Mouse (Mus musculus) intestine, embryonic 15.5 days (tissue): ENCODE results near the gene Nhsl2. TPM values are rescaled to one million over a fixed set of nuclear protein-coding genes. Genes with fewer than 3 reads are reported as not detected.

Source experiments
- ATAC-seq: fragments of 200-750 bp; cut with Nextera tagmentation; 2 replicates; pipeline ENCODE4 v1.8.0; 2017; ENCODE audit warnings: moderate TSS enrichment, moderate library complexity
- H3K27ac ChIP-seq: fragments of 300-500 bp; sonication (generic); 2 replicates; pipeline ENCODE4 v1.5.1; 2015; ENCODE audit warnings: mild to moderate bottlenecking, inconsistent platforms
- H3K27me3 ChIP-seq: fragments of 300-500 bp; sonication (generic); replicated peaks from 2 replicates; pipeline ENCODE4 v1.6.1; 2015; ENCODE audit warnings: inconsistent platforms
- H3K36me3 ChIP-seq: fragments of 300-500 bp; sonication (generic); 2 replicates; pipeline ENCODE4 v1.6.1; 2015; ENCODE audit warnings: inconsistent platforms
- H3K4me1 ChIP-seq: fragments of 300-500 bp; sonication (generic); replicated peaks from 2 replicates; pipeline ENCODE4 v1.6.1; 2015; ENCODE audit warnings: inconsistent platforms
- H3K4me2 ChIP-seq: fragments of 300-500 bp; sonication (generic); replicated peaks from 2 replicates; pipeline ENCODE4 v1.6.1; 2015; ENCODE audit warnings: mild to moderate bottlenecking, inconsistent platforms
- H3K4me3 ChIP-seq: fragments of 300-500 bp; sonication (generic); replicated peaks from 2 replicates; pipeline ENCODE4 v1.5.1; 2015; ENCODE audit warnings: inconsistent platforms
- H3K9ac ChIP-seq: fragments of 300-500 bp; sonication (generic); 2 replicates; pipeline ENCODE4 v1.6.1; 2015; ENCODE audit warnings: inconsistent platforms
- H3K9me3 ChIP-seq: fragments of 300-500 bp; sonication (generic); 2 replicates; pipeline ENCODE4 v1.6.1; 2016; ENCODE audit warnings: inconsistent platforms
- WGBS: fragments of 180-500 bp; shearing (Covaris S2); methylation state at CpG from one replicate; pipeline ENCODE4 v1.1.7; 2015; 5-methylcytosine and 5-hydroxymethylcytosine counted together
- polyA plus RNA-seq: library from polyadenylated mRNA; unstranded; fragments of >200 nt; fragmentation: Nextera tagmentation; extraction: Ambion mirVana; gene quantifications from 2 replicates; pipeline ENCODE4 v1.2.1, GENCODE M21; 2015

Nhsl2 gene
- polyA plus RNA-seq, 1 experiment from 2014 or later, result 10.4 TPM

GRCm38 (mm10) chrX:102035671-102036070 lies 186.5 kb downstream of the Nhsl2 start:
- Histone ChIP-seq H3K9me3 (no peaks in the 10 kb centered on the region), H3K9ac (no peak overlapping the region), H3K4me2 (no peak overlapping the region), H3K4me1 (no peaks in the 10 kb centered on the region), H3K27me3 (no peaks in the 10 kb centered on the region), H3K4me3 (no peak overlapping the region), H3K27ac (no peak overlapping the region), H3K36me3 (no peaks in the 10 kb centered on the region)
- 44% methylated on average over 3 of the region's 3 CpGs for WGBS
- ATAC-seq, result no peak

DNA sequence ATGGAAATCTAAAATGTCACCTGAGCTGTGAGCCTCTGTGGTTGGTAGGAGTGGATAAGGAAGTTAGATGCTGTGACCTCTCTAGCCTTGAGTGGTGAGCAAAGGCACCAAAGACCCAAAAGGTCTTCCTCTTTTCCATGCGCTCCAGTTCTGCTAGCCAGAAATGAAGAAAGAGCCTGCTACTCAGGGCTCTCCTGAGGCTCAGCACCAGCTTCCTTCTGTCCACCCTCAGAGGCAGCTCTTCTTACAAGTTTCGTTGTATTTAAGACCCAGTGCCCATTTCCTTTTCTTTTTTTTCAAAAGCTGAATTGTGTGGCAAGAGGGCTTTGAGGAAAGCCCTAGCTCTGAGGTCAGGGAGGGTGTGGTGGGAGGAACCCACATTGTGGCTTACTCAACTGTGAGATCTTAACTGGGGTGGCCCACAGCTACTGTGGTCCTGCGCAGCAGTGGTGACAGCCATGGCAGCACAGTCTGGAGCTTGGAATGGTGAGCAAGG lies 187.7 kb downstream of the Nhsl2 start:
- H3K4me3 ChIP-seq, result no peak overlapping the region
- no peak overlapping the region for H3K27ac ChIP-seq
- no peak overlapping the region for H3K4me2 ChIP-seq
- H3K36me3 ChIP-seq, result no peaks in the 10 kb centered on the region
- no peaks in the 10 kb centered on the region for H3K4me1 ChIP-seq
- no peaks in the 10 kb centered on the region for H3K9me3 ChIP-seq
- no peaks in the 10 kb centered on the region for H3K27me3 ChIP-seq
- 83% methylated on average over 3 of the region's 3 CpGs for WGBS
- H3K9ac ChIP-seq, result no peak overlapping the region
- ATAC-seq, result no peak

DNA sequence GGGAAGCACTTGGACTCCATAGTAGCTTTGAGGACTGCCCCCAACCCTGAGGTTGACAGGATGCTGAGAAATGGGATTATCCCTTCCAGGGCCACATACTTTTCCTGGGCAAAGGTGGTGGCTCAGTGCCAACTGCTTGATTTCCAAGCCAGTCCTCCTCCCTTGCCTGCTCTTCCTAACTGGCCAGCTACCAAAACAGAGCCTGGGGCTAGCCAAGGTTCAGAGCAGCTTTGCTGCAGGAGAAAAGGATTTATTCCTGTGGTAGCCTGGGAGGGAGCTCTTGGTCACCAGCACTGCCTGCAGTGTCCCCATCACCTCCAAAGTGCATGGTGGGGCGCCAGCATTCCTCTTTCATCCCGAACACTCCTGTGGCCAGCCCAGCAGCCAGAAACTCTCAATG lies 188.3 kb downstream of the Nhsl2 start:
- Histone ChIP-seq H3K4me3 (no peak overlapping the region), H3K4me1 (no peaks in the 10 kb centered on the region), H3K36me3 (no peaks in the 10 kb centered on the region), H3K9ac (no peak overlapping the region), H3K27ac (no peak overlapping the region), H3K9me3 (no peaks in the 10 kb centered on the region), H3K4me2 (no peak overlapping the region), H3K27me3 (no peaks in the 10 kb centered on the region)
- 77% methylated on average over 2 of the region's 2 CpGs for WGBS
- no peak for ATAC-seq

GRCm38 (mm10) chrX:102041562-102041961 lies 192.4 kb downstream of the Nhsl2 start:
- H3K4me2 ChIP-seq, result no peak overlapping the region
- H3K27ac ChIP-seq, result no peak overlapping the region
- no peak overlapping the region for H3K4me3 ChIP-seq
- H3K9ac ChIP-seq, result no peak overlapping the region
- no peaks in the 10 kb centered on the region for H3K27me3 ChIP-seq
- WGBS, result 65% methylated on average over 7 of the region's 7 CpGs
- H3K4me1 ChIP-seq, result no peaks in the 10 kb centered on the region
- H3K9me3 ChIP-seq, result no peaks in the 10 kb centered on the region
- no peak for ATAC-seq
- no peaks in the 10 kb centered on the region for H3K36me3 ChIP-seq

GRCm38 (mm10) chrX:102042386-102042785 lies 193.2 kb downstream of the Nhsl2 start:
- H3K9ac ChIP-seq, result no peak overlapping the region
- H3K4me1 ChIP-seq, result no peaks in the 10 kb centered on the region

DNA sequence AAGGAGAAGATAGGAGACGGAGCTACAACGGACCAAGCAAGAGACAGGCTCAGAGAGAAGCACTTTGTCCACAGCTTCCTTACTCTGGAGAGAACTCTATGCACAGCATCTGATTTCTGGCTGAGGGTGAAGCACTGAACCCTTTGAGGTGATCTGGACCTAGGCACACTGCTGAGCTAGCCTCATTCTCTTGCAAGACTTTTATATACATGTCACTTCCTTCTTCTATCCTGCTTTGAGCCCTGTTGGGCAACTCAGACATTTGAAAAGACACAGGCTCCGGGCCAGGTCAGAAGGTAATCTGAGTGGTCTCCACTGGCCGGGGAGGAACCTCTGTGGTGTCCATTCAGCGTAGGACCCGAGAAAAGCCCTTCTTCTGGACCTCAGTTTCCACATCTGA lies 201.4 kb downstream of the Nhsl2 start:
- WGBS, result 77% methylated on average over 6 of the region's 6 CpGs
- H3K9me3 ChIP-seq, result no peaks in the 10 kb centered on the region

More at GRCm38 (mm10) chrX:102042386-102042785, 193.2 kb downstream of the Nhsl2 start:
- whole genome bisulfite sequencing, result 86% methylated on average over 4 of the region's 4 CpGs
- no peak overlapping the region for H3K4me2 ChIP-seq
- no peak for ATAC-seq
- no peaks in the 10 kb centered on the region for H3K36me3 ChIP-seq
- H3K27ac ChIP-seq, result no peak overlapping the region
- H3K27me3 ChIP-seq, result no peaks in the 10 kb centered on the region
- no peaks in the 10 kb centered on the region for H3K9me3 ChIP-seq
- H3K4me3 ChIP-seq, result no peak overlapping the region

DNA sequence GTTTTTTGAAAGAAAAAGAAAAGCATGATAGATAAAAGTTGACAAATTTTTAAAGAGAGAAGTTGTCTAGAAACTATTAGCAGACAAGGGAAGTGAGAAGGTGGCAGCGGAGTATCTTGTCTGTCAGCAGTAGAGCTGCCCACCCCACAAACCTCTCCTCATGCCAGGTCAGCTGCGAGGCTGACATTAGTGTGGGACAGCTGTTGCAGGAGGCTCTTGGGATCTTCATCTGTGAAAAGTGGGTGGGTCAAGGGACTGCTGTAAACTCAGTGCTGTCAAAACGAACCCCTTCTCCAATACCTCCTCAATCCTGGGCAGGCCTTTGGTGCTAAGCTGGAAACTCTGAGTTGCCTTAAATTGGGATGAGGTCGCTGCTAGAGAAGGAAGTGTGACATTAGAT lies 202.0 kb downstream of the Nhsl2 start:
- H3K4me1 ChIP-seq, result no peaks in the 10 kb centered on the region
- H3K4me2 ChIP-seq, result no peak overlapping the region
- ATAC-seq, result no peak
- no peak overlapping the region for H3K27ac ChIP-seq
- no peak overlapping the region for H3K9ac ChIP-seq
- 65% methylated on average over 4 of the region's 4 CpGs for WGBS
- H3K9me3 ChIP-seq, result no peaks in the 10 kb centered on the region
- H3K27me3 ChIP-seq, result no peaks in the 10 kb centered on the region; the same call in 1 of the 2 replicates
- no peaks in the 10 kb centered on the region for H3K36me3 ChIP-seq
- H3K4me3 ChIP-seq, result no peak overlapping the region

More for the DNA sequence above, 201.4 kb downstream of the Nhsl2 start:
- no peaks in the 10 kb centered on the region; the same call in 1 of the 2 replicates for H3K27me3 ChIP-seq
- H3K36me3 ChIP-seq, result no peaks in the 10 kb centered on the region
- no peak for ATAC-seq
- H3K4me1 ChIP-seq, result no peaks in the 10 kb centered on the region
- no peak overlapping the region for H3K4me3 ChIP-seq
- H3K4me2 ChIP-seq, result no peak overlapping the region
- H3K27ac ChIP-seq, result no peak overlapping the region
- no peak overlapping the region for H3K9ac ChIP-seq

GRCm38 (mm10) chrX:102053371-102053770 lies 204.2 kb downstream of the Nhsl2 start:
- Histone ChIP-seq H3K4me1 (no peaks in the 10 kb centered on the region), H3K9me3 (no peaks in the 10 kb centered on the region), H3K27ac (no peak overlapping the region), H3K4me3 (no peak overlapping the region), H3K27me3 (no peaks in the 10 kb centered on the region; the same call in 1 of the 2 replicates), H3K9ac (no peak overlapping the region), H3K4me2 (no peak overlapping the region), H3K36me3 (no peaks in the 10 kb centered on the region)
- WGBS, result 89% methylated on average over 2 of the region's 2 CpGs
- no peak for ATAC-seq

DNA sequence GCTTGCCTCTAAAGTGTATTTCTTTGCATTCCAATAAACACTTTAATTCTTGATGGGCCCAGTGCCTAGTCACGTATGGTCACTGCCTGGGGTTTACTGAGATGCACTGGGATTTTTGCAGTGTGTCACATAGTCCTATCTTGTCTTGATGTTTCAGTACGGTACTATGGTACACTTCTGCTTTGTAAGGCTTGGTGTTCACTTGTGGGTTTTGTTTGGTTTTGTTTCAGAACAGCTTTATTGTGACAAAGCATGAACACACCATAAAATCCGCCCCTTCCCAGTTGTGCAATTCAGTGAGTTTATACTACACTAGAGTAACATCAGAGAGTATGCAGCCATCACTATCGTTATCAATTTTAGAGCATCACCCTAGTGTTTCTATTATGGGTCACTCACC lies 204.8 kb downstream of the Nhsl2 start:
- H3K9me3 ChIP-seq, result no peaks in the 10 kb centered on the region
- no peak overlapping the region for H3K9ac ChIP-seq
- no peak overlapping the region for H3K4me2 ChIP-seq
- H3K4me1 ChIP-seq, result no peaks in the 10 kb centered on the region
- H3K4me3 ChIP-seq, result no peak overlapping the region
- no peaks in the 10 kb centered on the region; the same call in 1 of the 2 replicates for H3K27me3 ChIP-seq
- 86% methylated on average over 4 of the region's 4 CpGs for WGBS
- no peak for ATAC-seq
- H3K27ac ChIP-seq, result no peak overlapping the region
- no peaks in the 10 kb centered on the region for H3K36me3 ChIP-seq

DNA sequence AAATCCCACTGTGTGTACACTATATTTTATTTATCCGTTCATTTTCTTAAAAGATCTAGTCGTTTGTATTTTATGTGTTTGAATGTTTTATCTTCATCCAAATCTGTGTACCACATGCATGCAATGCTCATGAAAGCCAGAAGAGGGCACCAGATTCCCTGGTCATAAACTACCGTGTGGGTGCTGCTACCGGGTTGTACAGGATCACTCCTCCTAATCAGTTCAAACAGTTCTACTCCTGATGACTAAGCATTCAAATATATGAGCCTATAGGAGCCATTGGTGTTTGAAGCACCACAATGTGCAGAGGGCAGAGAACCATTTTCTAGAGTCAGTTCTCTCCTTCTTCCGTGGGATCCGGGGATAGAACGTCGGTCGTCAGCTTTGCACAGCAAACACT lies 210.3 kb downstream of the Nhsl2 start:
- H3K36me3 ChIP-seq, result no peaks in the 10 kb centered on the region
- no peak overlapping the region for H3K9ac ChIP-seq
- H3K27ac ChIP-seq, result no peak overlapping the region
- no peak for ATAC-seq
- H3K27me3 ChIP-seq, result no peaks in the 10 kb centered on the region; the same call in 1 of the 2 replicates
- H3K9me3 ChIP-seq, result no peaks in the 10 kb centered on the region
- WGBS, result 63% methylated on average over 9 of the region's 9 CpGs
- H3K4me2 ChIP-seq, result no peak overlapping the region
- H3K4me3 ChIP-seq, result no peak overlapping the region
- H3K4me1 ChIP-seq, result 0 out of 2 replicates have a peak, but pooled peaks cover 2% of the 10 kb centered on the region

DNA sequence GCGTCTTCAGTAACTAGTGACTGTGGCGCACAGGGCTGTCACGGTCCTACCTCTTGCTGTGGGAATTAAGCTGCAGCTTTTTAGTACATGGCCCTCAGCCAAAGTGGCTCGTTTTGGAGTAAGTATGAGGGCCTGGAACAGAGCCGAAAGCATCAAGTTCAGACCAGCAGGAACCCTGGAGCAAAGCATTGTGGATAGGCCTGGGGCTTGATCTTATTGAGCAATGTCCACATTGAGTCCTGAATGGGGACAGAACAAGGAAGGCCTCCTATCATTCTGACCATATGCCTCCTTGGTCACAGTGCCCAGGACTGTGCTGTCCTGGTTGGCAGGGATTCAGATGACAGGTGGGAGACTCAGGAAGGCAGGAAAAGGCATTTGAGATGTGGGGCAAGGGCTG lies 211.1 kb downstream of the Nhsl2 start:
- Histone ChIP-seq H3K4me2 (no peak overlapping the region), H3K4me3 (no peak overlapping the region), H3K36me3 (no peaks in the 10 kb centered on the region), H3K27me3 (no peaks in the 10 kb centered on the region; the same call in 1 of the 2 replicates), H3K4me1 (0 out of 2 replicates have a peak, but pooled peaks cover 2% of the 10 kb centered on the region), H3K9ac (no peak overlapping the region), H3K27ac (no peak overlapping the region), H3K9me3 (no peaks in the 10 kb centered on the region)
- ATAC-seq, result no peak
- WGBS, result 80% methylated on average over 5 of the region's 5 CpGs

- Histone ChIP-seq H3K36me3 (no peaks in the 10 kb centered on the region), H3K4me3 (no peak overlapping the region), H3K27ac (no peak overlapping the region), H3K9me3 (no peaks in the 10 kb centered on the region), H3K27me3 (no peaks in the 10 kb centered on the region; the same call in 1 of the 2 replicates), H3K9ac (no peak overlapping the region), H3K4me2 (no peak overlapping the region), H3K4me1 (0 out of 2 replicates have a peak, but pooled peaks cover 2% of the 10 kb centered on the region)
- WGBS, result 45% methylated on average over 2 of the region's 2 CpGs
- ATAC-seq, result no peak
Measured at GRCm38 (mm10) chrX:102060891-102061290, 211.7 kb downstream of the Nhsl2 start.

DNA sequence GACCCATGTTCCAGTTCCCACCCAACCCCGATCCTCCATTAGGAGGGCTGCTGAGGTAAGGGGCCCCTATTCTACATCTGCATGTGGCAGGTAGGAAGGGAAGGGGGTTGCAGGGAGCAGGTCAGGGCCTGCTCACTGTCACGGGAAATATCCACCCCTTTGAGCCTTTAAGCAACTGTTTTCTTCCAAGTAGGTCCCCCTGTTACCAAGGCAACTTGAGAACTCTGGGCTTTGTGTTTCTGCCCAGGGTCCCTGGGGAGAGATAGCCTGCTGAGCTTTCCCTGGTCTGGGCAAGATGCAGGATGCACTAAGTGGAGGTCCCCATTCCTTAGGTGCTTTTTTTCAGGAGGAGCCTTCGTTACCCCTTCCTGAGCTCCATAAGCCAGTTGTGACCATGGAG lies 214.9 kb downstream of the Nhsl2 start:
- Histone ChIP-seq H3K9ac (no peak overlapping the region), H3K4me1 (0 out of 2 replicates have a peak, but pooled peaks cover 2% of the 10 kb centered on the region), H3K36me3 (no peaks in the 10 kb centered on the region), H3K4me3 (no peak overlapping the region), H3K27ac (no peak overlapping the region), H3K9me3 (no peaks in the 10 kb centered on the region), H3K4me2 (no peak overlapping the region), H3K27me3 (no peaks in the 10 kb centered on the region; the same call in 1 of the 2 replicates)
- no peak for ATAC-seq
- 56% methylated on average over 3 of the region's 3 CpGs for WGBS
